Mouse (Mus musculus) left cerebral cortex, postnatal 10 days (tissue): ENCODE results near the gene Nhlrc1. TPM values are rescaled to one million over a fixed set of nuclear protein-coding genes. Genes with fewer than 3 reads are reported as not detected.

ENCODE experiments used
- total RNA-seq, 2 experiments: library from RNA; stranded (reverse); gene quantifications; 2 replicates each; pipeline ENCODE4 v1.2.3; 2021

Nhlrc1 gene
- total RNA-seq, 2 experiments from 2014 or later, result 14.7 to 15.4 TPM

Other genes starting within 250 kb of the Nhlrc1 start
- gene Kif13a, start 85.0 kb downstream of the Nhlrc1 start, total RNA-seq, result 10 to 100 TPM; 29.3 to 33.4 TPM
- 10 to 100 TPM; 13.2 to 16.4 TPM for gene Kdm1b, start 28.6 kb upstream of the Nhlrc1 start, total RNA-seq
- 10 to 100 TPM in 1 of 2 experiments, 1 to 10 TPM in 1; 8.7 to 12.6 TPM for gene Tpmt, start 29.9 kb upstream of the Nhlrc1 start, total RNA-seq
- gene Dek, start 91.4 kb upstream of the Nhlrc1 start, total RNA-seq, result 10 to 100 TPM; 56.2 to 56.8 TPM
- 10 to 100 TPM; 15.0 to 16.1 TPM for gene Rnf144b, start 107.8 kb upstream of the Nhlrc1 start, total RNA-seq